Mouse (Mus musculus) adrenal gland, postnatal 0 days (tissue): ENCODE results near the gene Gm2016. TPM values are rescaled to one million over a fixed set of nuclear protein-coding genes. Genes with fewer than 3 reads are reported as not detected.

ENCODE experiments used
- polyA plus RNA-seq: library from polyadenylated mRNA; unstranded; fragments of >200 nt; fragmentation: Nextera tagmentation; extraction: Ambion mirVana; gene quantifications from 2 replicates; pipeline ENCODE4 v1.2.1, GENCODE M21; 2015

The Gm2016 gene
- polyA plus RNA-seq, result not detected in 2 replicates

DNA sequence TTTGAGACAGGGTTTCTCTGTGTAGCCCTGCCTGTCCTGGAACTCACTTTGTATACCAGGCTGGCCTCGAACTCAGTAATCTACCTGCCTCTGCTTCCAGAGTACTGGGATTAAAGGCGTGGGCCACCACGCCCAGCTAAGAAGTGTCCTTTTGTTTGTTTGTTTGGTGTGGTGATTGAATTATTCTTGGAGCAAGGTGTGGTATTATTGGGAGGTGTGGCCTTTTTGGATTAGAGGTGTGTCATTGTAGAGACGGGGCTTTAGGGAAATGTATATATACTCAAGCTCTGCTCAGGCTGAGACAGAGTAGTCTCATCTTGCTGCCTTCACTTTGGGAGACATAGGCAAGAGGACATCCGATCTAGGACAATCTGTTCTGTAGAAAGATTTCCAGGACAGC is at the start of gene Gm2016:
Gene Gm2016 (plus strand): TSS at position 301 of the 400 bp plus-strand sequence.

DNA sequence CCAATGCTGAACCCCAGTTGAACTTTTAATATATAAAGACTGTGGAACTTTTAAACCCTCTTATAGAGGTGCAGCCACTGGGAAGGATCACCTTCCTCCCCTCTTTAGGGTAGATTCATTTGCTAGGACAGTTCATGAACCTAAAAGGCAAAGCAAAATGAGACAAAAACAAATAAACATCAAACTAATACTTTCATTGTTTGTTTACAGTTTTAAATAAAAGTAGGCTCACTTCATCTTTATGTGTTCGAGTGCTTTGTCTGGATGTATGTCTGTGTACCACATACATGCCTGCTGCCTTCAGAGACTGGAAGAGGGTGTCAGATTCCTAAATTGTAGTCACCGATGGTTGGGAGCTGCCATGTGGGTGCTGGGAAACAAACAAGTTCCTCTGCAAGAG is 31.6 kb upstream of the Gm2016 start, which contains the start of gene Gm2001:
Gene Gm2001 (minus strand): TSS at position 101 of the 400 bp plus-strand sequence.

DNA sequence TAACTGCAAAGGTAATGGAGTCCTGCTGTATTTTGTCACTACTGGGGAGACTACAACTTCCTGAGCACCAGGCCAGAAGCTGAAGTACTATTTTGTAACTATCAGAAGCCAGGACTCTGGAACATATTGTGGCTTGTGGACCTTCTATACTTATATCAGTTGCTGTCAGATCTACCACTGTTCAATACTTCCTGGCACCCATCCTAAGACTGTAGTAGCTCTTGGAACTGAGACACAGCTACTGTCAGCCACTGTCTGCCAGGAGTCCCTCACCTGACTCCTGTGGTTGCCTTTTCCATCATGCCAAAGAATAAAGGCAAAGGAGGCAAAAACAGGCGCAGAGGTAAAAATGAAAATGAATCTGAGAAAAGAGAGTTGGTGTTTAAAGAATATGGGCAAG is 21.2 kb downstream of the Gm2016 start, which contains the start of gene Gm2022:
Gene Gm2022 (plus strand): TSS at position 301 of the 400 bp plus-strand sequence.

DNA sequence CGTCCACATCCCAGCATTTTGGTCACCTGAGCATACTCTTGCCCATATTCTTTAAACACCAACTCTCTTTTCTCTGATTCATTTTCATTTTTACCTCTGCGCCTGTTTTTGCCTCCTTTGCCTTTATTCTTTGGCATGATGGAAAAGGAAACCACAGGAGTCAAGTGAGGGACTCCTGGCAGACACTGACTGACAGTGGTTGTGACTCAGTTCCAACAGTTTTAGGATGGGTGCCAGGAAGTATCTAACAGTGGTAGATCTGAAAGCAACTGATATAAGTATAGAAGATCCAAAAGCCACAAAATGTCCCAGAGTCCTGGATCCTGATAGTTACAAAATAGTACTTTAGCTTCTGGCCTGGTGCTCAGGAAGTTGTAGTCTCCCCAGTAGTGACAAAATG is 45.8 kb downstream of the Gm2016 start, which contains the start of gene Gm2035:
Gene Gm2035 (minus strand): TSS at position 137 of the 400 bp plus-strand sequence.

Other genes starting within 250 kb of the Gm2016 start
- not detected in 2 replicates for gene Gm16381, start 229.5 kb upstream of the Gm2016 start, polyA plus RNA-seq
- not detected in 2 replicates for gene Gm21319, start 98.3 kb upstream of the Gm2016 start, polyA plus RNA-seq
- gene Gm21936, start 78.6 kb upstream of the Gm2016 start, polyA plus RNA-seq, result not detected in 2 replicates
- not detected in 2 replicates for gene BB287469, start 57.5 kb upstream of the Gm2016 start, polyA plus RNA-seq
- not detected in 2 replicates for gene Gm2001, start 31.7 kb upstream of the Gm2016 start, polyA plus RNA-seq
- not detected in 2 replicates for gene Gm2022, start 21.3 kb downstream of the Gm2016 start, polyA plus RNA-seq
- gene Gm2035, start 45.8 kb downstream of the Gm2016 start, polyA plus RNA-seq, result not detected in 2 replicates
- not detected in 2 replicates for gene Gm2042, start 80.0 kb downstream of the Gm2016 start, polyA plus RNA-seq
- not detected in 2 replicates for gene Gm2075, start 137.8 kb downstream of the Gm2016 start, polyA plus RNA-seq
- not detected in 2 replicates for gene Gm6803, start 144.7 kb downstream of the Gm2016 start, polyA plus RNA-seq
- gene Gm2056, start 152.9 kb downstream of the Gm2016 start, polyA plus RNA-seq, result not detected in 2 replicates
- not detected in 2 replicates for gene Gm16368, start 209.6 kb downstream of the Gm2016 start, polyA plus RNA-seq